Mouse (Mus musculus) v-Abl transformed pro-B cells (cell line): ENCODE measurements around the gene Ate1.

ENCODE experiments used
- in situ Hi-C, 2 experiments: fragments of 400-800 bp; cut with MboI; formaldehyde crosslinking; loops; one replicate each; pipeline ENCODE4 v1.15.1; 2025; ENCODE audit not compliant: unreplicated experiment in 2 of 2

Gene Ate1

DNA sequence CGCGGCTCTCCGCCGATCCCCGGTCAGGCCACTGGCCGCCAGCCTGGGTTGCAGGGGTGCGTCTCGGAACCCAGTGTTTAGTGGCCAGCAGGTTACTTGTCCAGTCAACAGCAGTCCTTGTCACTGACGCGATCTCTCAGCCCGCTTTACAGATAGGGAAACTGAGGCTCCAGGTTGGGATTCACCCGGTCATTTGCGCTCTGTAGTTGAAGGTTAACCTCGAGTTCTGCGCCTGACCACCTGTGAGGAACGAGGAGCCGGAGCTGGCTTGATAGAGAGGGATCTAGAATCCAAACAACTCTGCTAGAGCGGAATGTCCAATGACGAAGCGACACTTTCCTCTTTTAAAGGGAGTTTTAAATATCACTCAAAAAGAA lies at the start of gene Ate1:
Gene Ate1, minus strand, starts transcription at position 321 of the 377 bp plus-strand sequence.
- in situ Hi-C loops, result loop anchor here in 1 of 2 experiments (10.0 to 25.0 kb wide), 2 partner anchors 1035 to 1692 kb away; no protein-coding TSS in a partner anchor

DNA sequence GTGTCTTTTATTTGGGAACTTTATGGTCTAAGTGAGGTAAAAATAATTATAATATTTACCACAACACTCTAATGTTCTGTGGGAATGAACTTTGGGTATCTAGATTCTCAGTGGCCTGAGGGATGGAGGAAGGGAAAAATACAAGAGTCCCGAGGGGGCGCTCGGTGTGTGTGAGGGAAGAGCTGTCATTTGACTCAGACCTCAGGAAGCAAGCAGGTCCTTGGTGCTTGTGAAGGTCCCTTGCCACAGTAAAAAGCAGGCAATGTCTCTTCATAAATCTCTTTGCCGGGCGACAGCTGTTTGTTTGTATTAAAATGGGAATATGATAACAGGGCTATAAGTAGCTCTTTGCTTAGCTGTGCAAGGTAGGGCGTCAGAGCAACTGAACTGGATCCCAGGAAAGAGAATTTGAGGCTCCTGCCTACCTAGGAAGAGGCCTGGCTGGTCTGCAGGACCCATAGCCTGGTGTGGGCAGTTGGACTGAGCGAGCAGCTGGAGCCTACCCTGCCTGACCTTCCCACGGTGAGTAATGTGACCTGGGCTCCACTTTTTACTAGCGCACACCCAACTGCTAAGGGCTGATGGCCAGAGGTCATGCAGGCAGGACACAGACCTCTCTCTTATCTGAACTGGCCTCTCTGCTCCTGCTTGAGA lies 48.7 kb upstream of the Ate1 start:
- in situ Hi-C loops, result no loop called here

DNA sequence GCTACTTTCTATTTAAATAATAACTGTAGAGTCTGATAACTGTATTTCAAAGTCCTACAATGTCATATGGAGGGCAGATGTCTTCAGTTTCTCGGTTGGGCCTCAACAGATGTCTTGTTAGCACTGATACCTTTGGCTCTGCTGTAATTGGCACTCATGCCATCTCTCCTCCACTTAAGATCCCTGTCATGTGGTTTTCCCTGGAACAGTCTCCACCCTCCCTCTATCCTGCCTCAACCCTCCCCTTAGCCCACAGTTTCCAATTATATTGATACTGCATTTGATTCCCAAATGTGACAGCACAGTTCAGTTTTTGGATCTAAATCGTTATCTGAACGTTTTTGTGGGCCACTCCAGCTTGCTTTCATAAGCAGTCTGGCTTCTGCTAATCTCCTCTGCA lies 44.4 kb upstream of the Ate1 start:
- in situ Hi-C loops, result no loop called here

DNA sequence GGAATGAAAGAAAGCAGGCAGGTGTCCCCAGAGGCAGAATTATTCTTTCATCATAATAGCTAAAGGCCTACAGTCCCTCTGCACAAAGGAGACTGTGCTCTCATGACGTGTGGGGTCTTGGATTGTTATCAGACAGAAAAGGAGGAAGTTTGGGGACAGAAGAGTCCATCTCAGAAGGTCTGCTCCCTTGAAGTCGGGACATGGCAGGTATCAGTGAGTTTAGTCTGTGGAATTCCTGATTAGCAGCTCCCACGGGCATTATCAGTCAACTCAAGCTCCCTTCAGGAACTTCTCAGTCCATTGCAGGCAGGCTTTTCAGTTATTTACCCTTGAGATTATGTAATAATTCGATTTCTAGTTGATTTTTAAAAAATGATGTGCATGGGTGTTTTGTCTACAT lies 43.7 kb upstream of the Ate1 start:
- in situ Hi-C loops, result no loop called here

DNA sequence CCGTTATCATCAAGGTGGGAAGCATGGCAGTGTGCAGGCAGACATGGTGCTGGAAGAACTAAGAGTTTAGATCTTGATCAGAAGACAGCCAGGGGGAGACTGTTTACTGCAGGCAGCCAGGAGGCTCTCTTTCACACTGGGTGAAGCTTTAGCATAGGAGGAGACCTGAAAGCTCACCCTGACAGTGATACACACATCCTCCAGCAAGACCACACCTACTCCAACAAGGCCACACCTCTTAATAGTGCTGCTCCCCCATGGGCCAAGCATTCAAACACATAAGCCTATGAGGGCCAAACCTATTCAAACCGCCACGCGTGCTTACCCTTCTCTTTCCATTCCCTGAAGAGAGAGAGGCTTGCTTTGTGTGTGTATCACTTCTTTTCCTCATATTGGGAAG lies 43.1 kb upstream of the Ate1 start:
- in situ Hi-C loops, result no loop called here

DNA sequence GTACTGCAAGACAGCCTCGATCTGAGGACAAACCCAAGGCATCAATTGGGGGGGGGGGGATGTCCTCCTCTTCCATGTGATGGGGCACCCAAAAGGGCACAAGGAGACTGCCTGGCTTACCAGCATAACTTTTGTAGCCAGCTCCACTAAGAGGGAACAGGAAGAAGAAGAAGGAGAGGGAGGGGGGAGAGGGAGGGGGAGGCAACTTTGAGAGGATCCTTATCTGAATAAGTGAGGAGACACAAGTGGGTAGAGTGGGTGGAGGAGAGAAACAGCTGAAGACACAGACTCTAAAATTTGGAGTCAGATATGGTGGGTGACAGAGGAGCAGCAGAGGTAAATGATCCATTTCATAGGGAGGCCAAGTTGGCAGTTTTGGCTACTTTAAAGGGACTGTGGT lies 40.8 kb upstream of the Ate1 start:
- in situ Hi-C loops, result no loop called here

DNA sequence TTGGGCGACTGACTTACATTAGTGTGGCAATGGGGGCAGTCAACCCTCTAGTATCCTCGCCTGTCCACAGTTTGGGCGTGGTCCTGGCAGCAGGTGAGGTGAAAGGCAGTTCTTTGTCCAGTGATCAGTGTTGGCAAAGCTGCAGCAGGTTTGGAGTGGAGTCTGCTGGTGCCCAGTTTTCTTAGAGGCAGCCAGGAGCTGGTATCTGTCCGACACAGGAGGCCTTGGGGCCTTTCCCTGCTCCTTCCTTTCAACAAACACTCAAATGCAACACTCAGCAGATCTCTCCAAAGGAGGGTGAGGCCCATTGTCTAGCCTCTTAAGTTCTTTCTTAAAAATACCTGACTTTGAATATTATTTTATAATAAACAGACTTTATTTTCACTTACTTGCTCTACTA lies 38.4 kb upstream of the Ate1 start:
- in situ Hi-C loops, result no loop called here

DNA sequence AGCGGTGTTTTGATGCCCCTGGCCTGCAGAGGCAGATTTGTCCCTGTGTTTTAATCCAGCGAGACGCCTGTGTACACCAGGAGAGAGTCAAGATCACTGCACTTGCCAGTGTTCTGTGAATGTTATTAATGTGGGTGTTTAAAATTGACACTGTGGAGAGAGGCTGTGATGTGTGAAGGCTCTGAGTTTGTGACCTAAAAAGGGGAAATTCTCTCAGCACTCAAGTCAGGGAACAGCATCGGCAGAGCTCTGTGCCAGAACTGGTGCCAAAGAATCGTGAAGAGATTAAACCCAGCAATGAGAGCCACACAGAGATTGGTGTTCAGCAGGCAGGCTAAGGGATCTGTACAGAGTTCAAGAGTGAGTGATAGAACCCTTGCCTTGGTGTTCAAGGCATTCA lies 35.4 kb upstream of the Ate1 start:
- in situ Hi-C loops, result no loop called here

DNA sequence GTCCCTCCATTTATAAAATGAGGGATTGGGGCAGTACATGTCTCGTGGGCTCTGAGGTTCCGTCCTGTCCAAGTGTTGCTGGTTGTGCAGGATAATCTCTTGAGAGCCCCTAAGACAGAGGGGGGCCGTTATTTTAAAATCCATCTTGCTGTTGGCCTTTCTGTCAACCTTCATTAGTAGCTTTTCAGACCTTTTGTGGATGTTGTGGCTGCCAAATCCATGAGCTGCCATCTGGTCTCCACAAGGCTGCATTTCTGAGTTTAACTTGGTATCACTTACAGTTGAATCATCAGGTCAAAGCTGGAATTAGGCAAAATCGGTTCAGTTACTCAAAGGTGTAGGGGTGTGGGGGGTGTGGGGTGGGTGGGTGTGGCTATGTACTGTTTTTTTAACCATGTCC lies 33.2 kb upstream of the Ate1 start:
- in situ Hi-C loops, result no loop called here

DNA sequence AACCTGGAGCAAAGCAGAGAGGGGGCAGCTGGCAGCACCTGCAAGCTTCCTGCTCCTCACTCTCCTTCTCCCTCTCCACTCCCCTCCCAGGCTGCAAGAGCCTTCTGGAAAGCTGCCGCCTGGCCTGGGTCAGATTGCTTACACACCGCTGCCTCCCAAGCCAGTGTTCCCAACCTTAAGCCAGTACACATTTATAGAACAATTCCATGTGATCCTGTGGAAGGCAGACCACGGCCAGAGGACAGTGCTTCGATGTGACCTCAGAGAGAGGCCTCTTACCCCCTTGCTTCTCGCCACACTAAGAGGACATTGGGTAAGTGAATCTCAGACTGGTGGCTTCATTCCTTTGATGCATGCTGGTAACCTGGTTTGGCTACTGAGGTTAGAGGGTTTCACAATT lies 32.6 kb upstream of the Ate1 start:
- in situ Hi-C loops, result no loop called here

DNA sequence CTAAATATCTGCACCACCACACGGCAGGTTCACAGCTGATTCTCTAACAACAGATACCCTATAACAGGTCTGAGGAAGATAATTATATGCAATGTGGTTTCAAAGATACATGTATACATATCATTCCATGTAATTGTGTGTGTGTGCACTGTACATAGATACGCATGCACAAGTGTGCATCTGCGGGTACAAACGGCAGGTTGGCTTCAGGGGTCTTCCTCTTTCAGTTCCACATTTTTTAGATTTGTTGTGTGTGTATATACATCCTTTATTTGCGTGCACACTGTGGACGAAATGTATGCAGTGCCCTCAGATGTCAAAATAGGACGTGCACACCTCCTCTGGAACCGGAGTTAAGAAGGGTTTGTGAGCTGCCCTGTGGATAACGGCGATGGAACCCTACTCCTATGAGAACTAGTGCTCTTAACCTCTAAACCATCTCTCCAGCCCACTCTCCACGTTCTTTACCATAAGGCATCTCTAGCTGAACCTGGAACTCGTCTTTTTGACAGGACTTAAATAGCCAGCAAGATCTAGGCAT lies 27.5 kb upstream of the Ate1 start:
- in situ Hi-C loops, result loop anchor here (10.0 to 25.0 kb wide), 4 partner anchors 217 to 1015 kb away; partner anchors contain the start of genes 2310057M21Rik (in 1 of the 2), Bub3 (in 1 of the 2), Plekha1 (in 1 of the 2) and Pstk (in 1 of the 2)

DNA sequence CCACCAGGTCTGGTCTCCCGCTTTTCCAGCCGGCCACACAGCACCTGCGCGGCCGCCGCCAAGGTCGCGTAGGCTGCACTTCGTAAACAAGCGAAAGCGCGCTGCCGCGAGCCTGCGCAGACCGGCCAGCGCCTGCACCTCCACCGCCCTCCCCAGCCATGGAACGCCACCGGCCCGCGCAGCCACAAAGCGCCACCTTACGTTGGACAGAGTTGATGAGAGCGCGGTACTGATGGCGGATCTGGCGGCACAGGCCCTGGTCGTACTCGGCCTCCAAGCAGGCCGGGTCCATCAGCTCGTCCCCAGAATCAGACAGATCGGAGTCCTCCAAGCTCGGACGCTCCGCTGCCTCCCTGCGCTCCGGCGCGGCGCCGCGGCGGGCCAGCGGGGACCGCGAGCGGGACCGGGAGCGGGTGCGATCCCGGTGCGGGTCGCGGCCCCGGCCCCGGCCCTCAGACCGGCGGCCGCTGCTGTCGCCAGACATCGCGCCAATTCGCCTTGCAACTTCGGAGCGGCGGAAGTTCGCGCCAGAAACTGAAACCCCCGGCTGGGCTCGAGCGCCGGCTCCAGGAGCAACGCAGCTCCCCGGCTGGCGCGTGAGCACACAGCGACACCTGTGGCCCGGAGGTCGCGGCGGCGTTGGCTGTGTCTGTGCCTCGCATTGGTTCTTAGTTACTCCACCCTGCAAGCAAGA lies 26.8 kb upstream of the Ate1 start:
- in situ Hi-C loops, result loop anchor here (10.0 to 25.0 kb wide), 4 partner anchors 218 to 1015 kb away; partner anchors contain the start of genes 2310057M21Rik (in 1 of the 2), Bub3 (in 1 of the 2), Plekha1 (in 1 of the 2) and Pstk (in 1 of the 2)

DNA sequence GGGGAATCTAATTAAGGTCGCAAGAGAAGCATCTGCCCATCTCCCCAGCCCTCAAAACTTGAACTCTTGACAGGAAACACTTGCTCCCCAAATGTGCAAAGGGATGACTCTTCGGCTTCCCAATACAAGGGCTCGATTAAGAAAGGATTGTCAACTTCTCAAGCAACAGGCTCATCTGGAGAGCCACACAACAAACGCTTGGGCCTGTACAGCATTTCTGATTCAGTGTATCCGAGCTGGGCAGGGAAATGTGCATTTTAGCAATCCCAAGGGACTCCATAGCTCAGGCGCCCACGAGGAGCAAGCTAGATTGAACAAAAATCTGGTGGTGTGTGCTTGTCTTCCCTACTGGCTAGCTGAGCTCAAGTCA lies 26.2 kb upstream of the Ate1 start:
- in situ Hi-C loops, result loop anchor here (10.0 to 25.0 kb wide), 4 partner anchors 218 to 1016 kb away; partner anchors contain the start of genes 2310057M21Rik (in 1 of the 2), Bub3 (in 1 of the 2), Plekha1 (in 1 of the 2) and Pstk (in 1 of the 2)

DNA sequence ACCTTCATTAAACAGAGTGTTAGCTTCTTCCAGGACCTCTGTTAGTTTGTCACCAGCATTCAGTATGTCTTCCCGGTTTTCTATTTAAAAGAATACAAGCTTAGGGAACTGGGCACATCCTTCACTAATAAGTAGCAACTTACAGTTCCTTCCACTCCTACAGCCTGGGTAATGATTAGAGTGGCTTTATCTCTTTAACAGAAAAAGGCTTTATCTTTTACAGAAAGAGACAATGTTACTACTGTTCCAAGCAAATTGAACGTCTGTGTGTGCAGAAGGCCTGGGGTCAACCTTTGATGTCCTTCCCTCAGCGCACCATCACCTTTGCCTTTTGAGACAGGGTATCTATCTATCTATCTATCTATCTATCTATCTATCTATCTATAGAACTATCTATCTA lies 25.7 kb upstream of the Ate1 start:
- in situ Hi-C loops, result loop anchor here (10.0 to 25.0 kb wide), 4 partner anchors 219 to 1016 kb away; partner anchors contain the start of genes 2310057M21Rik (in 1 of the 2), Bub3 (in 1 of the 2), Plekha1 (in 1 of the 2) and Pstk (in 1 of the 2)

DNA sequence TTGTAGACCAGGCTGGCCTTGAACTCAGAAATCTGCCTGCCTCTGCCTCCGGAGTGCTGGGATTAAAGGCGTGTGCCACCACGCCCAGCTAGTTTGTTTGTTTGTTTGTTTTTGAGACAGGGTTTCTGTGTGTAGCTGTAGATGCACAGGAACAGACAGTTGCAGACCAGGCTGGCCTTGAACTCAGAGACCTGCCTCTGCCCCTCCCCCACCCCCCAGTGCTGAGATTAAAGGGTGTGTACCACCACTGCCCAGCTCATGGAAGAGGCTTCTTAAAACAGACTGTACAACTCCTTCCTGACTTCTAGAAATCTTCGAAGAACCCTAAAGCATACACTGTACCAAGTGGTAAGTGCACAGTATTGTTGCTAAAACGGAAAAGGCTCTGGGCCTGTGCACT lies 25.2 kb upstream of the Ate1 start:
- in situ Hi-C loops, result loop anchor here (10.0 to 25.0 kb wide), 4 partner anchors 219 to 1017 kb away; partner anchors contain the start of genes 2310057M21Rik (in 1 of the 2), Bub3 (in 1 of the 2), Plekha1 (in 1 of the 2) and Pstk (in 1 of the 2)

DNA sequence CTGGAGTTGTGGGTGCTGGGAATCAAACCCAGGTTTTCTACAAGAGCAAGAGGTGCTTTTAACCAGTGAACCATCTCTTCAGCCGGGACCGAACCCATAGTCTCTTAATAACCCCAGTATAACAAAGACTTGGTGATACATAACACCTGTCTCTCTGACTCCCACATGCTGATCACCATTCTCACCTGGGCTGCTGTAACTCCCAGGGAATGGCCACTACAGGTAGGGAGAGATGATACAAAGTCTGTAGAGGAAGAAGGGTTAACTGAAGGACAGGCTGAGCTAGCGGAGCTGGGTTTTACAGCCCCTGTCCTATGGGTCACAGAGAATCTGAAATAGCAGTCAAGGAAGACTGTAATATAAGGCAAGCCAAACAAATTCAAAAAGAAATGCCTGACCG lies 23.0 kb upstream of the Ate1 start:
- in situ Hi-C loops, result loop anchor here (10.0 to 25.0 kb wide), 4 partner anchors 222 to 1019 kb away; partner anchors contain the start of genes 2310057M21Rik (in 1 of the 2), Bub3 (in 1 of the 2), Plekha1 (in 1 of the 2) and Pstk (in 1 of the 2)

DNA sequence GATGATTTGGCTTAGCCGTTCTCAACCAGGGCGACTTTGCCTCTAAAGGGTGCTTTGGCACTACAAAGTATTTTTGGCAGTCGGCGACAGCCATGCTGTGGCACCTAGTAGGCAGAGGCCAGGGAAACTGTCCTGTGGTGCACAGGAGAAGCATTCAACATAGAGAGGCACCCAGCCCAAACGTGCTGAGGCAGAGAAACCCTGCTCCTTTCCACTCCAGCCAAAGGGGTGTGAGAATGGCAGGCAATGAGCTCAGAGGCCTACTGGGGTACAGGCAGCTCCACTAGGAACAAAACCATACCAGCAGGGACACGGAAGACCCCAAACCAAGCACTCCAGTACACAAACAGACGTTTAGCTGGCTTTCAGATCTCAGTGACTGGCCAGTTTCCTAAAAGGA lies 20.0 kb upstream of the Ate1 start:
- in situ Hi-C loops, result loop anchor here (10.0 to 25.0 kb wide), 4 partner anchors 225 to 1022 kb away; partner anchors contain the start of genes 2310057M21Rik (in 1 of the 2), Bub3 (in 1 of the 2), Plekha1 (in 1 of the 2) and Pstk (in 1 of the 2)

DNA sequence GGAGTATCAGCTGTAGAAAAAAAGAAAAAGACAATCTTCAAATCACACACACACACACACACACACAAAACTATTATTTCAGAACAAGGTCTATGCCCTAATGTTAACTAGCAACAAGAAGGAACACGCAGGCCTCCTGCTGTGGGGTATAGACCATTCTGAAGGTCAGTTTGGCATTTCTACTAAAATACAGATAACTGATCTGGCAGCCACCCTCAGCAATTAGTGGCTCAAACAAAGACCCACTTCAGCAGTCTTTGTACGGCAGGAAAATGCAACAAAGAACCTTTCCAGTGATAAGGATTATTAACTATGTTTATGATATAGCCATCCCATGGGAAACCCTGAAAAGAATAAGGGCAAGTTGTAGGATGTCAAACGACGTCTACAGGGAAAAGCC lies 16.9 kb upstream of the Ate1 start:
- in situ Hi-C loops, result loop anchor here (25.0 kb wide), 3 partner anchors 325 to 1025 kb away; partner anchors contain the start of genes 2310057M21Rik (in 1 of the 2), Bub3 (in 1 of the 2), Plekha1 (in 1 of the 2) and Pstk (in 1 of the 2)

DNA sequence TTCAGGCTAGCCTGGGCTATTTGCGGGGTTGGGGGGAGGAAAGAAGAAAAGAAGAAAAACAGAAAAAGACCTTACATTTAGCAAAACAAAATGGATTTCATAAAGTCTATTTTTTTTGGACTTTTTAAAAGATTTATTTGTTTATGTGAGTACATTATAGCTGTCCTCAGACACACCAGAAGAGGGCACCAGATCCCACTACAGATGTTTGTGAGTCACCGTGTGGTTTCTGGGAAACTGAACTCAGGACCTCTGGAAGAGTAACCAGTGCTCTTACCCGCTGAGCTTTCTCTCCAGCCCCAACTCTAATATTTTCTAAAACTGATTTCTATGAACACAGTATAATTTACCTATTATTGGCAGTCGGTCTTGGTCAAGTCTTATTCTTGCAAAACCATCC lies 15.0 kb upstream of the Ate1 start:
- in situ Hi-C loops, result loop anchor here (25.0 kb wide), 3 partner anchors 327 to 1027 kb away; partner anchors contain the start of genes 2310057M21Rik (in 1 of the 2), Bub3 (in 1 of the 2), Plekha1 (in 1 of the 2) and Pstk (in 1 of the 2)
